Mouse (Mus musculus) ES-Bruce4 (cell line): ENCODE results near the gene Neurod2.

ENCODE experiments used
- CTCF ChIP-seq: IDR thresholded peaks from one replicate; pipeline ENCODE4 v1.8.1; 2011; ENCODE audit warnings: low read depth, low read length
- EP300 ChIP-seq: IDR thresholded peaks from 2 replicates; pipeline ENCODE4 v1.6.1; 2011; ENCODE audit warnings: low read depth, low read length; ENCODE audit not compliant: insufficient read depth
- POLR2A ChIP-seq: IDR thresholded peaks from one replicate; pipeline ENCODE4 v1.8.1; 2011; ENCODE audit warnings: low read length; ENCODE audit not compliant: insufficient read depth

GRCm38 (mm10) chr11:98363817-98364216 lies 34.4 kb upstream of the Neurod2 start:
- no peak for TF ChIP-seq CTCF
- TF ChIP-seq POLR2A, result no peak
- TF ChIP-seq EP300, result no peak
